Mouse (Mus musculus): ENCODE results near the gene Zfp316. TPM values are rescaled to one million over a fixed set of nuclear protein-coding genes. Genes with fewer than 3 reads are reported as not detected.

Gene Zfp316
- total RNA-seq, 2 experiments from 2014 or later, result 3.2 to 3.6 TPM

DNA sequence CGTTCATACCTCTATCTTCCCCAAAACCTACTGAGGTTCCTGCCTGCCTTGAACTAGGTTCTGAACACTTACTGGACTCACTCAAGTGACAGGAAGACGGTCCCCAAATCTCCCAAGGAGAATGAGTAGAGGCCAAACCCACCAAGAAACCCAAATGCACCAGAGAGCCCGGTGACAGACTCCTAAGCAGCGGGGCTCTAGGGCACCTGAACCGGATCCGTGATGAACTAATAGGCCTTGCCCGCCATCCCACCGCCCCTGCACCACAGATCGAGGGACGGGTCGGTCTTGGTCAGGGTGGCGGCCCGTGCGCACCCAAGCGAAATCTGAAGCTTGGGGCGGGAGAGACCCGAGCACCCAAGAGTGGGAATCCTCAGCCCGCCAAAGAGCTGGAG lies 17.0 kb downstream of the Zfp316 start:
- H3K4me3 ChIP-seq, result peak overlapping the region; percentile 57
- intact Hi-C loops (cut with DNase I), result no loop called here
- DNase-seq, result no peak
- H3K27ac ChIP-seq, result no peak overlapping the region
- TF ChIP-seq CTCF (IDR thresholded peaks at IDR 0.05), result no peak

DNA sequence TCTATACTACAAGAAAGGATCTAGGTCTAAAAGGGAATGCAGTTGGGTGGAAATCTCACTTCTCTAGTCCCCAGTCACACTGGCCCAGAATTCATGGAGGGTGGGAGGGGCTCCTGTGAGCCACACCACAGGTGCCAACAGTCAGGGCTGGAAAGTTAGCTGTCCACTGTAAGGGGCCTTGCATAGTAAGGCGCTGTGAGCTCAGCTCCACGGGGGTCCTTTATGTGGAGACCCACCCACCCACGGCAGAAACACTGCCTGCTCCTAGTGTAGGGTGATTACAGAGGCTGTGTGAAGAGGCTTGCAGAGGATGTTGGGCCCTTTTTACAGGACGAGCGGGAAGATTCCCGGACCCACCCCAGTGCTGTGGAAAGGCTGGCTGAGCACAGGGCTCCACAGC lies 17.8 kb downstream of the Zfp316 start:
- intact Hi-C loops (cut with DNase I), result no loop called here
- Histone ChIP-seq H3K27ac (no peak overlapping the region), H3K4me3 (no peak overlapping the region)
- no peak for TF ChIP-seq CTCF (IDR thresholded peaks at IDR 0.05)
- no peak for DNase-seq

DNA sequence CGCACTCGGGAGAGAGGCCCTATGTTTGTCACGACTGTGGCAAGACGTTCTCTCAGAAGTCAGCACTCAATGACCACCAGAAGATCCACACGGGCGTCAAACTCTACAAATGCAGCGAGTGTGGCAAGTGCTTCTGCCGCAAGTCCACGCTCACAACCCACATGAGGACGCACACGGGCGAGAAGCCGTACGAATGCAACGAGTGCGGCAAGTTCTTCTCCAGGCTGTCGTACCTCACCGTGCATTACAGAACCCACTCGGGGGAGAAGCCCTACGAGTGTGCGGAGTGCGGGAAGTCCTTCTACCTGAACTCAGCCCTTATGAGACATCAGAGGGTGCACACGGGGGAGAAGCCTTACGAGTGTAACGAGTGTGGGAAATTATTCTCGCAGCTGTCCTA lies 24.9 kb downstream of the Zfp316 start:
- H3K4me3 ChIP-seq, result no peak overlapping the region
- intact Hi-C loops (cut with DNase I), result no loop called here
- no peak for TF ChIP-seq CTCF (IDR thresholded peaks at IDR 0.05)
- no peak for DNase-seq
- H3K27ac ChIP-seq, result no peak overlapping the region

DNA sequence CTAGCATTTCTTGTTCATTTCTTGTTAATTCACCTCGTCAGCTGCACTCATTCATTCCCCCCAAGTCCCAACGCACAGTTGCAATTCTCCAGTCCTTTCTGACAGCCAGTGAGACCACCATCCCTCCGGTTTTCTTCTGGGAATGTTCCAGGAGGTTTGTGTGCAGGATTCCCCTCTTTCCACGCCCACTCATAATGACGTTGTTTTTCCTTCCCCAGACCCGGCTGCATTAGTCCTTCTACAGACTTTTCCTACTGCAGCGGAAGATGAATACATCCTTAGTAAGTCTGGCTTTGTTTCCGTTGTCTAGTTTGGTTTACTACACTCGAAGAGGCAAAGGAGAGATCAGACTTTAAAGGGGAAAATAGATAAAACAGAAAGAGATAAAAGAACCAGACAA lies 33.8 kb downstream of the Zfp316 start:
- intact Hi-C loops (cut with DNase I), result no loop called here
- DNase-seq, result no peak
- no peak for TF ChIP-seq CTCF (IDR thresholded peaks at IDR 0.05)
- peak overlapping the region; percentile 95 for H3K27ac ChIP-seq
- H3K4me3 ChIP-seq, result peak overlapping the region; percentile 84

DNA sequence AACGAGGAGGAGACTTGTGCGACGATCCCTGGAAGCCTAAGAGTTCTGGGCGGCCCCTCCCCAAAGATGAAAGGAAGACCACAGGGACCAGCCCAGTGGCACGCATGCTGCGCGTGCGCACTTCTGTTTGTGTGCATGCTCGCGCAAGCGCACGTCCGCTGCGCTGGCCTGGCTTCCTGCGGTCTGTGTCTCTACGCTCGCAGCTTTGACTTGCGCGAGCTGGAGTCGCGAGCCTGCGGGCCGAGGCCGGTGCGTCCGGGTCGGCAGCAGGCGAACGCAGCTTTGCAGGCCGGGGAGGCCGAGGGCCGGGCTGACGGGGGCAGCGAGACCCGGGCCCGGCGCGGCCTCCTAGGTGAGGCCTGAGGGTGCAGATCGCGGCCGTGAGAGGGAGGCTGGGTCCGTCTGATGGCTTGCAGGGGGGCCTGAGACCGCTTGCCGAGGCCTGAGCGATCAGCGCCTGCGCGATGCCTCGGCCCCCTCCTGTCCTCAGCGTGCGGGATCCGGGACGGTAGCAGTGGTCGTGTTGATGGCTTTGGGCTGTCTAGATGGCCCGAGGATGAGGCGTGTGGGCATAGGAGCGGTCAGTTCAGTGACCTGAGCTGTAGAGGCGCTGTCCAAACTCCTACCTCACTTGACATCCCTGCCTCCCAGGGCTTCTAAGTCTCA lies 34.7 kb downstream of the Zfp316 start, which contains the start of gene Zfp12:
Zfp12 (plus strand) TSS at position 136 of the 666 bp plus-strand sequence.
- TF ChIP-seq CTCF (IDR thresholded peaks at IDR 0.05), result peak; percentile 48
- peak within 1 kb of the TSS; percentile 95 for H3K27ac ChIP-seq
- intact Hi-C loops (cut with DNase I), result loop anchor here (1.0 kb wide), 1 partner anchor 55 kb away; the partner anchor contains the start of gene Rbak

DNA sequence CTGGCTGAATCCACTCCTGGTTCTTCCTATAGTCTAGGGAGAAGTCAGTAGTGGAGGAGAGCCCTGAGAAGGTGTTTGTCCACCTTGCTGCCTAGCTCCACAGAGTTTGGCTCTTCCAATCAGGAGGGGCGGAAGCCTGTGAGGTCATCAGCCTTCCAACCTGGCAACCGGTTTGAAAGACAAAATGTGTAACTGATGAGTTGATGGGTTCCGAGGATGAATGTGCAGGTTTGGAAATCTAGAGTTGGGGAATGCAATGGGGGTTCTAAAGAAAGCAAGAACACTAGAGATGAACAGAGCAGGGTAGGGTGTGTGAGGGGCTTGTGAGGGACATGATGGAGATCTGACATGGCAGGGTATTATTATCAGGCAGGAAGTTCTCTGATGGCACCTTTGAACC lies 43.0 kb downstream of the Zfp316 start, which contains the start of gene Spdye4a:
Spdye4a (minus strand) TSS at position 101 of the 400 bp plus-strand sequence.
- intact Hi-C loops (cut with DNase I), result no loop called here
- H3K27ac ChIP-seq, result no peak within 1 kb of the TSS
- H3K4me3 ChIP-seq, result no peak within 1 kb of the TSS
- no peak for TF ChIP-seq CTCF (IDR thresholded peaks at IDR 0.05)
- no peak for DNase-seq

More for the DNA sequence above, 34.7 kb downstream of the Zfp316 start, which contains the start of gene Zfp12:
- DNase-seq, result peak; percentile 96
- H3K4me3 ChIP-seq, result peak within 1 kb of the TSS; percentile 84

DNA sequence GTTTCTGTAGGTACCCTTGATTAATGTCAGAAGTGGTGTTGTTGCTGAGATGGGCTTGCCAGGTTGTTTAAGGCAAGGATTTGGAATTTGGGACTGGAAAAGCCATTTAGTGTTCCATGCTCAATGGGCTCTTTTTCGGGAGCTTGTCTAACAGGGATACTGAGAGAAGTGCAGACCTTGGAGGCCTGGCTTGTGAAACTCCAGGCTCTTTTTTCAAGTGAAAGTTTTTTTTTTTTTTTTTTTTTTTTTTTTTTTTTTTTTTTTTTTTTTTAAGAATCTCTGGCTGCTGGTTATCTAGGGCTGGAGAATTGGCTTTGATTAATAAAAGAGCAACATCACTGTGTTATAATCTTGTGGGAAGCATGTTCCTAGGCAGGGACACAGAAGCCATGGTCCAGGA lies 47.5 kb downstream of the Zfp316 start:
- intact Hi-C loops (cut with DNase I), result no loop called here
- no peak for TF ChIP-seq CTCF (IDR thresholded peaks at IDR 0.05)
- Histone ChIP-seq H3K4me3 (no peak overlapping the region), H3K27ac (no peak overlapping the region)
- DNase-seq, result no peak

DNA sequence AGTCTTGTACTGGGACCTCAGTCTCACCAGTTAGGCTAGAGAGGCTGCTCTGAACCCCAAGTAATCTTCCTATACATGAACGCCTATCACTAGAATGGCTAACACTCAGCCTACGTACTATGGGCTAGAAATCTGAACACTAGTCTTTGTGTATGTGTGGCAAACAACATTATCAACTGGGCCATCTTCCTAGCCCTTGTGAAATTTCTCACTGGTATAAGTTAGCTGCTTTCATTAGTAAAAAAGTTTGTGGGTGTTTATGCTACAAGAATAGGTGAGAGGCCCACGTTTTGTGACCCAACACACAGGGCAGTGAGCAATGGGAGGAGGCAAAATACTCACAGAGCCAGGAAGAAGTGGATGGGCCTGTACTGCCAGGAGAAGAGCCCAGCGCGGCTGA lies 48.8 kb downstream of the Zfp316 start:
- no peak for TF ChIP-seq CTCF (IDR thresholded peaks at IDR 0.05)
- intact Hi-C loops (cut with DNase I), result no loop called here
- DNase-seq, result no peak
- Histone ChIP-seq H3K27ac (no peak overlapping the region), H3K4me3 (no peak overlapping the region)

DNA sequence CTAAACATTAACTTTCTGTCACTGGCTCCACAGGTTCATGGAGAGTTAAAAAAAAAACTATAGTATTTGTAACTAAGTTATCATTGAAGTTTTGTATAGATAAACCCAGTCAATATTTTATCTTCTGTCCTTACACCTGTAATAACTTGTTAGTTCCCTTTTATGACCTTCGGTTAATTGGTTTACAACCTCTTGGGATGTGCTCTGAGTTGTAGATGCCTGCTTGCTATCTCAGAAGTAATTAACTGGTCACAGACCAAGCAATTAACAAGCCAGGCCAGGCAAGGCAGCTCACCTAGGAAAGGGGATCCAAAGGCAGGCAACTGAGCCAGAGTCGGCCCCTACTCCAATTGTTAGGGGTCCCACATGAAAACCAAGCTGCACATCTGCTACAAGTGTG lies 56.0 kb downstream of the Zfp316 start:
- DNase-seq, result no peak
- Histone ChIP-seq H3K27ac (no peak overlapping the region), H3K4me3 (no peak overlapping the region)
- intact Hi-C loops (cut with DNase I), result no loop called here
- no peak for TF ChIP-seq CTCF (IDR thresholded peaks at IDR 0.05)

DNA sequence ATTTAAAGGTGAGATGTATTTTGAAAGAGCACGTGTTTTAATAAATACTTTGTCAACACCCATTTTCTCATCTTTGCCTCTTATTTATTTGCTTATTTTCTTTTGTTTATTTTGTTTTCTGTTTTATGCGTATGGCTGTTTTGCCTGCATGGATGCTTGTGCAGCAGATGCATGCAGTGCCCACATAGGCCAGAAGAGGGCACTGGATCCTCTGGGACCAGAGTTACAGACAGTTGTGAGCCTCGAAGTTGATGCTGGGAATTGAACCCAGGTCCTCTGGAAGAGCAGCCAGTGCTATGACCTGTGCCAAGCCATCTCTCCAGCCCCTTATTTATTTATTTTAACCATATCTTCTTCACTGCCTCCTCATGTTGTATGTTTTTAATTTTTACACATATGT lies 64.8 kb downstream of the Zfp316 start:
- no peak for DNase-seq
- intact Hi-C loops (cut with DNase I), result no loop called here
- TF ChIP-seq CTCF (IDR thresholded peaks at IDR 0.05), result peak; percentile 29; the same call in 1 of the 2 replicates
- Histone ChIP-seq H3K4me3 (no peak overlapping the region), H3K27ac (no peak overlapping the region)

Other genes starting within 250 kb of the Zfp316 start
- 10 to 100 TPM; 19.0 to 19.8 TPM for gene Rnf216, start 157.0 kb downstream of the Zfp316 start, total RNA-seq (2021)
- not detected for gene Olfr718-ps1, start 122.4 kb downstream of the Zfp316 start, total RNA-seq (2021)
- gene Rbak, start 89.2 kb downstream of the Zfp316 start, total RNA-seq (2021), result 1 to 10 TPM; 3.6 to 4.0 TPM
- gene Spdye4b, start 89.0 kb downstream of the Zfp316 start, total RNA-seq (2021), result not detected
- gene Spdye4a, start 43.1 kb downstream of the Zfp316 start, total RNA-seq (2021), result not detected
- 1 to 10 TPM; 7.1 to 8.0 TPM for gene Zfp12, start 34.9 kb downstream of the Zfp316 start, total RNA-seq (2021)
- under 1 TPM in 1 of 2 experiments, not detected in 1; 0.08 TPM for gene Zfp853, start 23.6 kb upstream of the Zfp316 start, total RNA-seq (2021)
- gene E130309D02Rik, start 45.3 kb upstream of the Zfp316 start, total RNA-seq (2021), result 10 to 100 TPM; 11.1 to 11.5 TPM
- gene Zdhhc4, start 59.2 kb upstream of the Zfp316 start, total RNA-seq (2021), result 10 to 100 TPM; 35.0 to 40.6 TPM
- not detected for gene Grid2ip, start 87.3 kb upstream of the Zfp316 start, total RNA-seq (2021)
- 10 to 100 TPM; 33.1 to 37.6 TPM for gene Kdelr2, start 133.8 kb upstream of the Zfp316 start, total RNA-seq (2021)
- gene Daglb, start 194.6 kb upstream of the Zfp316 start, total RNA-seq (2021), result 1 to 10 TPM; 8.0 to 10.0 TPM

All from gastrocnemius, adult 2 months (tissue).